Comparison of ENCODE assay signal across 12 mouse cellular contexts in the genomic region with DNA sequence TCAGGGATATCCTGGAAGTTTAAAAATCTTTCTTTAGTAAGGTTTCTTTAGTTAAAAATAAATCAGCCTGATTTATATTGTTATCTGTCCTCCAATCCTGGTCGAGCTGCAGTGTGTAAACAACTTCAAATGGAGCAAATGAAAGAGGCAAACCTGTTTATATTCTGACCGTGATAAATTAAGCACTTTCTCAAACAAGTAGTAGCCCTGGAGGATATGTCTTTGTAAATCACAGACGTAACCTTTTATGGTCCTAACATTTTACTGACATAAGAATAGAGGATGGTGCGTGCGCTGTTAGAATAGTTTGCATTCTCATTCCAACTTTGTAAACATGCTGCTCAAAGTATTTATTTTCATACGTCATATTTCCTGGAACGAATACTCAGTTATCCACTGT.
"Had no signal": no experiment of that assay in that cellular context is flagged by ENCODE, and none has a peak within 500 bp of the region (broad histone marks: within the 10 kb centered on the region; RNA-seq: fewer than 3 reads in every experiment).

No protein-coding gene starts in this region.

- DNase-seq: kidney, postnatal 10 days; right cerebral cortex, postnatal 14 days; thymus, postnatal 4 days had no signal

- H3K9me3 ChIP-seq: limb, embryonic 15.5 days; liver, embryonic 12.5 days; midbrain, embryonic 12.5 days; neural tube, embryonic 13.5 days; stomach, embryonic 15.5 days had no signal

- H3K4me1 ChIP-seq: limb, embryonic 15.5 days; midbrain, embryonic 12.5 days; neural tube, embryonic 13.5 days had no signal

- H3K27me3 ChIP-seq: limb, embryonic 15.5 days; liver, embryonic 12.5 days; midbrain, embryonic 12.5 days; neural tube, embryonic 13.5 days; stomach, embryonic 15.5 days had no signal

- H3K36me3 ChIP-seq: limb, embryonic 15.5 days; liver, embryonic 12.5 days; midbrain, embryonic 12.5 days; neural tube, embryonic 13.5 days; stomach, embryonic 15.5 days had no signal

- ATAC-seq: hindbrain, embryonic 16.5 days; inflammation-experienced regulatory T-cells, adult 6 months; liver, embryonic 12.5 days; midbrain, embryonic 16.5 days had no signal

- H3K9ac ChIP-seq: limb, embryonic 15.5 days; liver, embryonic 12.5 days; midbrain, embryonic 12.5 days; neural tube, embryonic 13.5 days; stomach, embryonic 15.5 days had no signal

- H3K27ac ChIP-seq: left cerebral cortex, adult 2 months; limb, embryonic 15.5 days; liver, embryonic 12.5 days; midbrain, embryonic 12.5 days; neural tube, embryonic 13.5 days; stomach, embryonic 15.5 days had no signal

- H3K4me3 ChIP-seq: left cerebral cortex, adult 2 months; limb, embryonic 15.5 days; liver, embryonic 12.5 days; midbrain, embryonic 12.5 days; neural tube, embryonic 13.5 days; stomach, embryonic 15.5 days had no signal

- H3K4me2 ChIP-seq: limb, embryonic 15.5 days; liver, embryonic 12.5 days; midbrain, embryonic 12.5 days; neural tube, embryonic 13.5 days; stomach, embryonic 15.5 days had no signal
